Mouse (Mus musculus) thymus, adult 2 months (tissue): ENCODE data around the gene Pdlim5.

Experiments
- CTCF ChIP-seq: fragments of 200-500 bp; IDR thresholded peaks from 2 replicates; pipeline ENCODE4 v1.5.1; 2012; ENCODE audit warnings: mild to moderate bottlenecking, control low read depth, low read length, moderate library complexity, borderline replicate concordance; ENCODE audit not compliant: control insufficient read depth, poor library complexity, insufficient read depth; ENCODE audit errors: extremely low read depth
- POLR2A ChIP-seq: fragments of 200-500 bp; IDR thresholded peaks from 2 replicates; pipeline ENCODE4 v1.6.1; 2012; ENCODE audit warnings: mild to moderate bottlenecking, low read length, control low read depth, moderate library complexity; ENCODE audit not compliant: control insufficient read depth, poor library complexity, insufficient read depth; ENCODE audit errors: extremely low read depth

GRCm38 (mm10) chr3:142340701-142341100 is 54.8 kb downstream of the Pdlim5 start:
- TF ChIP-seq CTCF, result no peak
- no peak for TF ChIP-seq POLR2A
